Mouse (Mus musculus): ENCODE data around the gene Rorb.

Gene Rorb

DNA sequence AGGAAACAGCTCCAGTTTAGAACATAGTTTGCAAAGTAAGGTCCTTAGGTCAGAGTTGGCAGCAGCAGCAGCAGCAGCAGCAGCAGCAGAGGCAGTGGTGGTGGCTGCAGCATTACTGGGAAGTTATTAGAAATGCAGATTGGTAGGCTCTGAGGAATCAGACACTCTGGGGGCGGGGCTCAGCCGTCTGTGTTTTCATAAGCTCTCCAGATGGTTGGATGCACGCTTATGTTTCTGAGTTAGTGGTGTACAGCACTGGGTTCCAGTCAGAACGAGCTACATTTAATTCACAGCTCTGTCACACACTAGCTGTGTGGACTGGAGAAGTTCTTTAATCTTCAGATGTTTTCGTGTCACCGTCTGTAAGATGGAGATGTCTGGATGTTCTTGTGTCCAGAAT lies 105.9 kb downstream of the Rorb start:
- no peak for DNase-seq

- DNase-seq = no peak
Measured at GRCm38 (mm10) chr19:19004023-19004656, 106.9 kb downstream of the Rorb start.

- no peak for DNase-seq
Measured at GRCm38 (mm10) chr19:18998966-18999365, 112.0 kb downstream of the Rorb start.

DNA sequence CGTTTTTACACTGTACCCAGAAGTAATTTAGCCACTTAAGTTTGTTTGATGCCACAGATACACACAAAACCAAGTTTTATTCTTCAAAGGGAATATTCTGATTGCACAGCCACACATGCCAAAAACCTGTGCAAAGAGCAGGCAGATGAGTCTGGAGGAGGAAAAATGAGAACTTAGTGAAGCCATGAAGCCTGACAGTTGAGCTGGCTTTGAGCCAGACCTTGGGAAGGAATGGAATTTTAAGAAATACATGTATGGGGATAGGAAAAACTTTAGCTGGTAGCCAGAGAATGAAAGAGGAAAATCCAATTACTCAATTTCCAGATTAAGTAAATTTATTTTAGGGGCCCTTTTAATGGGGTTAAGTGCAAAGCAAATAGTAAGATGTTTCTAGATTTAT lies 113.3 kb downstream of the Rorb start:
- no peak for DNase-seq

DNA sequence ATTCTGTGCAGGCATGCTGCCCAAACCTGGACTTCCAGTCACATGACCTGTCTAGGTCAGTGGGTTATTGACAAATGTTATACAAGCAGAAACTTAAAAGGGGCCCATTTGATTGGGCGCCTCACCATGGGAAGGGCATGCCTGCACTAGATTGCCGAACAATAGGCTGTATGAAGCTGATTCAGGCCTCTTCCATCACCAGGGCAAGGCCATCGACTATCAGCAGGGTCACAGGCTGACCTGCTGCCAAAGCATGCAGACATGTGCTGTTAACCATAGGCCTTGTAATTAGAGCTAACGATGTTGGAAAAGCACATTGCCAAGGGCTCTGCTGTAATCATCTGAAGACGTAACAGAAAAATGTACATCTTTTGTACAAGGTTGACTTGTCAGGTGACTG lies 131.0 kb downstream of the Rorb start:
- no peak for DNase-seq

DNA sequence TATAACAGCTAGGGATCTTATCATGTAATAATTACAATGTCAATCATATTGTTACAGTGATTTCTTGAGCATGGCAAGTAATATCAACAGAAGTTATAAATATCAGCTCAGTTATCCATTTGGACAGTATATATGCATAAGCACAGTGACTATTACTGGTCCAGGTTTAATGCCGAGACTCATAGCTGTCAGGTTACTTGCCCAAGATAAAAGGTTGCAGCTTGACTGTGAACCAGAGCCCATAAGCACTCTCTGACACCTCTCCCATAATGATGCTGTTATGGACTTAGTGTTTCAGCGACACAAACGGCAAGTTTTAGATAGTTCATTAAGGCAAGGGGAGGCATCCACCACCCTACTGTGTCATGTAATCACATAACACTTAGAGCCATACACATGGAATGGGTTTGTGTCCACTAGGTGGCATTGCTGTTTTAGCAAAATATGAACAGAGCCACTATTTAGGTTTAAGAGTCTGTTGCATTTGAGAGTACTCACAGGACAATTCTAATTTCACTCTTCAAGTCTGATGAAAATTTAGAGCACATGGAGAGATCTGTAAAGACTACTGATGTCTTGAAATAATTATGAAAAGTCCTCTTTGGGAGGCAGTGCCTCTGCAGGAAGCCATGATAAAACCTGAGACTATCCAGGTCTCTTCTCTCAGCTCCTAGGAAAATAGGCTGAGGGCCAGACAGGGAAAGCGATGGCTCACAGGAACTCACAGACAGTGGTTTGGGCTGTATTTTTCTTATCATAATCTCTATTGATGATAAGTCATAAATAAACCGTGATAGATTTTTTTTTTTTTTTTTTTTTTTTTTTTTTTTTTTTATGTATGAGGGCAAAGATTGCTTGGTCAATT lies 136.0 kb downstream of the Rorb start:
- no peak for DNase-seq

- no peak for DNase-seq
Measured at GRCm38 (mm10) chr19:18969386-18969785, 141.6 kb downstream of the Rorb start.

DNA sequence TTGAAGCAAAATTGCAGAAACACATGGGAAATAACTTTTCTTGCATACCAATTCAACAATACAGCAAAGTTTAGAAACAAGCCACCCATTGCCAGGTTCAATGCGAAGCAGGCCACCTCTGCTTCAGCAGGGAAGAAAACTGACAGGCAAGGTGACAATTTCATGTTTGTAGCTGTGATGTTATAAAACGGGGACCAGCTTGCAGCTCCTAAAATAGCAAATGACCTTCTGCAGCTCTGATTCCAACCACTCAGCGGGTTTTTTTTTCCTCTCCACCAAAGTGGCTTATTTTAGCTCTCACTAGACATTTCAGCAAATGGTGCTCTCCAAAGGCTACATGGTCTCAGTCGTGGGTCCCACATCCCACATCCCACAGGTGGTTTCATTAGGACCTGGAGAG lies 143.7 kb downstream of the Rorb start:
- no peak for DNase-seq

- no peak for DNase-seq
Measured at GRCm38 (mm10) chr19:18959862-18960261, 151.1 kb downstream of the Rorb start.

GRCm38 (mm10) chr19:18952806-18953205 lies 158.2 kb downstream of the Rorb start:
- no peak for DNase-seq

DNA sequence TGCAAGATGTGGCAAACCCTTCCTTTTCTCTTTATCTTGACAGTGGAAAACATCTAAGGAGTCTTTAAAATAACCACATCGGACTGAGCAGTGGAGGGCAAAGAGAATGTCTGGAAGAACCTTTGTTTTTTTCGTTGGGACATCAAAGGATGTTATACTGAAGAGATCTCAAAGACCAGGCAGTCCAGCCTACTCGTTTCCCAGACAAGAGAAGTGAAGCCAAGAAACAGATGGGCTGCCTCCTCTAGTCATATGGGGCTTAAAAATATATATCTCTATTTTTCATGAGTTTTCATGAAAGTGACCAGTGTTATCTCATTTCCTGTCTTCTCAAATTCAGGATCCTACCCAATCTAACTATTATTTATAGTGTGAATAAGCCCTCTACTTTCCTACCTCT lies 163.8 kb downstream of the Rorb start:
- no peak for DNase-seq

DNA sequence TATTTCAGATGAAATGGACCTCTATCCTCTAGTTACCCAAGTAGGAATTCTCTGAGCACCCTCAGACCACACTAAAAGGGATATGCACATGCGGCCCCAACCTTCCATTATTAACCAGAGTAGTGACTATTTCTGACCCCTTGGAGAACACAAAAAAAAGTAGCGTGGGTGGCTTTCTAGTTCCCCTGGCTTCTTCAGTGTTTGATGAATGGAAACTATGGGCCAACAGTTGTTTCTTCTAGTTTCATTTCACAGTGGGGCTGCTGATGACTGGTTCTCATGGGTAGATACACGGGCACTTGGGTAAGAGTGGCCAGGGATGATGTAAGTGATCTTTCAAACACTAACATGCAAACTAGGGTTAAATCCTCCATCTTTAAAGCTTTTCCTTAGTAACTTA lies 165.7 kb downstream of the Rorb start:
- DNase-seq = no peak

DNA sequence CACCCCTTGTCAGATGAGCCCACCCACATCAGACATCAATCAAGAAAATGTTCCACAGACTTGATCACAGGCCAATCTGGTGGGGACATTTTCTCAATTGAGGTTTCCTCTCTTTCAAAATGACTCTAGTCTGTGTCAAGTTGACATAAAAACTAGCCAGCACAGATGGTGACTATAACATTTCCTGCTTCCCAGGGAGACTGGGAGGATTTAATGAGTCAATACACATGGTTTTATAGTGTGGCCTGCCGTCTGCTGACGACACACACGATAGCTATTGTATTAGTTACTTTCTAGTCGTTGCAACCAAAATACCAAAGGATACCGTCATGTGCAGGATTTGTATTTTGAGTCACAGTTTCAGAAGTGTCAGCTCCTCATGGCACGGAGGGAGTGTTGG lies 169.6 kb downstream of the Rorb start:
- no peak for DNase-seq

DNA sequence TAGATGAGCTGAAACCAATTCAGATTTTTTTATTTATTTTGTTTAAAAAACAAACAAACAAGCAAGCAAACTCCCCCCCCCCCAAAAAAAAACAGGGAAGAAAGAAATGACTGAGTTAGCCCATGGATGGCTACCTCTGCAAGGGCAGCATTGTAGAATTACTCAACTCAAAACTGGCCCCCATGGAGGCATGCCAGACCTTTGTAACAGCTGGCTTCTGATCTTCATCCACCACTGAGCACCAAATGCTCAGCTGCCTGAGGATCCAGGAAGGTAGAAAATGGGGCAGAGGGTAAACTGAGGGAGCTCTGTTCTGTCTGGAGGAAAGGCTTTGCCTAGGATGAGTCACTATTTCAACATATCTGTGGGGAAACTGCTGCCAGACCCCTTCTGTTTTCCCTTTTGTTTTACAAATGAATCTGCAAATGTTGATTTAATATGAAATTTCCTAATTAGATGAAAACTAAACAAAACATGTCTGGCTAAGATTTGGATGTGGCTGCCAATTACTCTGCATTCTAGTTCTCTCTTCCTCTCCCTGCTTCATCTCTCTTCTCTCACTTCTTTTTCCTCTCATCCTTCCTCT lies 199.1 kb downstream of the Rorb start:
- no peak for DNase-seq

- DNase-seq = no peak
Measured at GRCm38 (mm10) chr19:18909641-18910040, 201.4 kb downstream of the Rorb start.

GRCm38 (mm10) chr19:18905511-18905910 lies 205.5 kb downstream of the Rorb start:
- no peak for DNase-seq

GRCm38 (mm10) chr19:18902694-18903067 lies 208.3 kb downstream of the Rorb start:
- peak; percentile 81 for DNase-seq

- DNase-seq = no peak
Measured at GRCm38 (mm10) chr19:18902041-18902693, 208.8 kb downstream of the Rorb start.

DNA sequence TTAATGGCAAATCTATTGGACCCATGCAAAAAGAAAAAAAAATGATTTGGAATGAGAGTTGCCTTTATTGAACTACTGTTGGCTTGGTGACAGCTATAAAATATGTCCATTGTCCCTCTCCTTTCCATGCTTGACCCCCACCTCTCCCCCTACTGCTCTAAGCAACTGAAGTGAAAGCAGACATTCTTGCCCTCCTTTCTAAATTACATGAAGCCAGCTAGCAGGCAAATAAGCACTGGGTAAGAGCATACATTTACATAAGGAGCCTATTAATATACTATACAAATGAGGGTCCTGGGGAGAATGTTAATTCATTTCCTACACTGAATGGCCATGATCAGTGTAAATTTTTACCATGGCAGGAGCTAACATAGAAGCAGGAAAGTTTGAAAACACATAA lies 212.8 kb downstream of the Rorb start:
- no peak for DNase-seq

DNA sequence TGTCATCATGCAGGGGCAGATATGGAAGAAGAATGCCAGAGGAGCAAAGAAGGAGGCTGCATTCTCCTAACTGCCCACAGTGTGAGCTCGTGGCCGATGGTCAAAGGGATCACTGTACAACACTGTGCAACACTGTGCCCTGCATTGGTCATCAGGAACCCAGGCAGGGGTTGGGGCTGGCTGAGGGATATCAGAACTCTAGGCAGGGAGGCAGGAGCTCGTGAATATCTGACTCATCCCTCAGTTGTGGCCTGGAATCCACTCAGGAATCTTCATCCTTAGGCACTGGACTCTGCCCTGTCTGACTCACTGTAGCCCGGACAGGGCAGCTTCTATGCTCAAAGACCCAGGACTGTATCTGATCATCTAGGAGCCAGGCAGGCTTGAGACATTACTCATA lies 220.8 kb downstream of the Rorb start:
- DNase-seq = peak; percentile 78

- DNase-seq = no peak
Measured at GRCm38 (mm10) chr19:18889632-18890031, 221.4 kb downstream of the Rorb start.

DNA sequence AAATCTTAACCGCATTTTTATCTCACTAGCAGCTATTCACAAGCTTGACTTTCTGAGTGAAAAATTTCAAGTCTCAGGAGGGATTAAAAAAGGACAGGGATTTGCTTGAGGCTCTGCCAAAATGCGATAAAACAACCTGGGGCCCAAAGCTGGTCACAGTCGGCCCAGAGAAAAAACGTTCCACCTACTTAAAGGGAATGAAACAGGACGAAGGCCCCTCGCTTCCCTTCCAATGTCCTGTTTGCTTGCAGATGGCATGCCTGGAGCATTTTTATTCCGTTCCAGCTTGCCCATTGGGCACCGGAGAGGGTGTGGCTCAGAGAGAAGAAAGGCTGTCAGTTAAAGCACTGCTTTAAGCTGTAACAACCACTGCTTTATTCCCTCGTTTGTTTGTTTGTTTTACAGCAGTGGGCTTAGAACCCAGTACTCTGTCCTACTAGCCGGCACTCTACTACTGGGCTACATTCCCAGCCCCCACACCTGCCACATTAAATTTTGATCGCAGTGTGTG lies 221.8 kb downstream of the Rorb start:
- DNase-seq = no peak

- no peak for DNase-seq
Measured at GRCm38 (mm10) chr19:18888491-18889116, 222.4 kb downstream of the Rorb start.
